Mouse (Mus musculus) thymus, adult 2 months (tissue): ENCODE measurements at regions not wholly inside any gene's neighbourhood (a gene's known extent, or its start where the extent isn't known, plus 50 kb on each side); places are given as distances from the start of the nearest gene placed in this dataset.

Source experiments
- CTCF ChIP-seq: fragments of 200-500 bp; IDR thresholded peaks from 2 replicates; pipeline ENCODE4 v1.5.1; 2012; ENCODE audit warnings: mild to moderate bottlenecking, control low read depth, low read length, moderate library complexity, borderline replicate concordance; ENCODE audit not compliant: control insufficient read depth, poor library complexity, insufficient read depth; ENCODE audit errors: extremely low read depth
- POLR2A ChIP-seq: fragments of 200-500 bp; IDR thresholded peaks from 2 replicates; pipeline ENCODE4 v1.6.1; 2012; ENCODE audit warnings: mild to moderate bottlenecking, low read length, control low read depth, moderate library complexity; ENCODE audit not compliant: control insufficient read depth, poor library complexity, insufficient read depth; ENCODE audit errors: extremely low read depth

- TF ChIP-seq CTCF, result no peak
- no peak for TF ChIP-seq POLR2A
Observed at GRCm38 (mm10) chr17:4163502-4163901, 467.4 kb upstream of the Nox3 start.
